25 mouse cellular contexts compared by ENCODE assay signal in the genomic region with DNA sequence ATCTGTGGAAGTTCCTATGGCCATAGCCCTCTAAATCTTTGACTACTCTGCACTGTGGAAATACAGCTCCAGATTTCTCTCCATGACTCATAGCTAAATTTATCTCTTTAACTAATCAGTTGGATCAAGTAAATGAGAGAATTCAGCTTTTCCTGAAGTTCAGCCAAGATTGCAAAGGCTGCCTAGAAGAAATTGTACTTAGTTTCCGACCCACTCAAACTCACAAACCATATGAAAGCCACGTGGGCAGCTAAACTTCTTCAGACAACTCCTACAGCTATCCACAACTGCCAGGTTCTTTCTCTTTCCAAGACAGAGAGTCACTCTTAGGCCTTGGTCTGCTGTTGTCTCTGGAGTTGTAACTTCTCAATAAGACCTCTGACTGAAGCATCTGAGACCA. TPM values are rescaled to one million over a fixed set of nuclear protein-coding genes. Genes with fewer than 3 reads are reported as not detected.
DNase-seq lines count a peak whose midpoint lies in the region; ATAC-seq lines count a peak whose summit lies in the region.
"Had no signal": no experiment of that assay in that cellular context is flagged by ENCODE, and none has a peak within 500 bp of the region (broad histone marks: within the 10 kb centered on the region; RNA-seq: fewer than 3 reads in every experiment).

No protein-coding gene starts in this region.

- peak; percentile 26 to 75 for DNase-seq in layer of hippocampus, adult 18-20 months (ENCODE audit: low spot score in 2 of 2)
- no peak for DNase-seq in layer of hippocampus, postnatal 10 days (ENCODE audit: low spot score in 2 of 2)
- peak; percentile 21 to 22 for DNase-seq in right cerebral cortex, adult 2 months (ENCODE audit: low spot score in 2 of 2)
- DNase-seq in right cerebral cortex, postnatal 4 days = no peak
- DNase-seq in layer of hippocampus, adult 9-10 months (ENCODE audit: low spot score) = peak; percentile 30
- no peak for DNase-seq in cerebellum, adult 9-11 months
- DNase-seq: adrenal gland, postnatal 25 days; B cell, adult 2 months; cerebellum, adult 18-20 months; cerebellum, postnatal 25 days; forebrain, postnatal 0 days; gastrocnemius, postnatal 10 days; heart, postnatal 14 days; kidney, adult 18-20 months; kidney, postnatal 36 days; lung, embryonic 14.5 days; lung, postnatal 14 days; spleen, adult 18-20 months; thymus, adult 18-20 months; thymus, postnatal 25 days had no signal

- ATAC-seq in megakaryocyte, adult 5-6 weeks (ENCODE audit: poor library complexity, severe bottlenecking) = no peak
- ATAC-seq: forebrain, postnatal 0 days; hindbrain, embryonic 16.5 days; midbrain, embryonic 15.5 days had no signal

RNA-seq across cellular contexts. Expression of a gene that starts 3.7 kb away (rescaled TPM):
- under 1 TPM in 1 of 2 experiments, not detected in 1; 0.20 TPM for total RNA-seq in layer of hippocampus, adult 18-20 months (2021)
- under 1 TPM in 1 of 2 experiments, not detected in 1; 0.22 TPM for total RNA-seq in layer of hippocampus, postnatal 10 days (2021)
- not detected in 2 replicates for total RNA-seq in megakaryocyte, adult 5-6 weeks (2015)
- total RNA-seq in megakaryocyte, adult 5-6 weeks (2017) = not detected in 2 replicates
- total RNA-seq: adrenal gland, adult 18-20 months; adrenal gland, postnatal 25 days; forebrain, postnatal 0 days; gastrocnemius, postnatal 10 days; heart, postnatal 14 days; liver, adult 2 months had no signal

Comparison
In these comparisons a context has a peak if more than half of its experiments do, and no peak if none do; other contexts are left out.
1. DNase-seq: peak in layer of hippocampus, adult 18-20 months (2 of 2), right cerebral cortex, adult 2 months (2 of 2) and layer of hippocampus, adult 9-10 months (single experiment); none in layer of hippocampus, postnatal 10 days (0 of 2), right cerebral cortex, postnatal 4 days (single experiment) and cerebellum, adult 9-11 months (single experiment).